Mouse (Mus musculus) liver, postnatal 0 days (tissue): Measurements from ENCODE around the gene Ireb2. TPM values are rescaled to one million over a fixed set of nuclear protein-coding genes. Genes with fewer than 3 reads are reported as not detected.

Experiments
- ATAC-seq: fragments of 200-750 bp; cut with Nextera tagmentation; 2 replicates; pipeline ENCODE4 v1.8.0; 2017; ENCODE audit warnings: mild to moderate bottlenecking, moderate library complexity
- DNase-seq: peaks from one replicate; pipeline ENCODE4 v3.0.0-alpha.2; 2016
- H3K27ac ChIP-seq: fragments of 300-500 bp; sonication (generic); 2 replicates; pipeline ENCODE4 v1.5.1; 2014; ENCODE audit warnings: antibody characterized with exemption, moderate library complexity, mild to moderate bottlenecking, low read depth
- H3K27me3 ChIP-seq: fragments of 300-500 bp; sonication (generic); 2 replicates; pipeline ENCODE4 v1.6.1; 2014; ENCODE audit warnings: low read length, control low read depth, mixed read lengths; ENCODE audit not compliant: insufficient read depth
- H3K36me3 ChIP-seq: fragments of 300-500 bp; sonication (generic); replicated peaks from 2 replicates; pipeline ENCODE4 v1.6.1; 2014; ENCODE audit warnings: mild to moderate bottlenecking, control low read depth, low read length, moderate library complexity, mixed read lengths; ENCODE audit not compliant: insufficient read depth
- H3K4me1 ChIP-seq: fragments of 300-500 bp; sonication (generic); 2 replicates; pipeline ENCODE4 v1.6.1; 2014; ENCODE audit warnings: antibody characterized with exemption, mild to moderate bottlenecking, control low read depth; ENCODE audit not compliant: insufficient read depth
- H3K4me2 ChIP-seq: fragments of 300-500 bp; sonication (generic); 2 replicates; pipeline ENCODE4 v1.6.1; 2014; ENCODE audit warnings: low read depth, mild to moderate bottlenecking, low read length, moderate library complexity, mixed read lengths
- H3K4me3 ChIP-seq: fragments of 300-500 bp; sonication (generic); 2 replicates; pipeline ENCODE4 v1.5.1; 2014; ENCODE audit warnings: low read depth, low read length
- H3K9ac ChIP-seq: fragments of 300-500 bp; sonication (generic); replicated peaks from 2 replicates; pipeline ENCODE4 v1.6.1; 2014; ENCODE audit warnings: mild to moderate bottlenecking, moderate library complexity
- H3K9me3 ChIP-seq: fragments of 300-500 bp; sonication (generic); 2 replicates; pipeline ENCODE4 v1.6.1; 2016; ENCODE audit warnings: mild to moderate bottlenecking, control low read depth, low read length, mixed read lengths
- CTCF ChIP-seq: sonication (generic); IDR thresholded peaks from 2 replicates; pipeline ENCODE4 v1.5.1; 2016; ENCODE audit warnings: antibody characterized with exemption, low read depth
- EP300 ChIP-seq: IDR thresholded peaks from 2 replicates; pipeline ENCODE4 v1.6.1; 2016; ENCODE audit warnings: antibody characterized with exemption, low read depth, mild to moderate bottlenecking
- WGBS: fragments of 180-500 bp; shearing (Covaris S2); extraction: QIAGEN DNeasy Blood & Tissue Kit; methylation state at CpG from one replicate; pipeline ENCODE4 v1.1.7; 2014; ENCODE audit not compliant: insufficient replicate concordance; 5-methylcytosine and 5-hydroxymethylcytosine counted together
- polyA plus RNA-seq: library from polyadenylated mRNA; unstranded; fragments of >200 nt; fragmentation: Nextera tagmentation; extraction: Ambion mirVana; gene quantifications from 2 replicates; pipeline ENCODE4 v1.2.1, GENCODE M21; 2015

Gene Ireb2
- polyA plus RNA-seq, 1 experiment from 2014 or later = 7.5 TPM

- Histone ChIP-seq H3K27ac (no peak overlapping the region), H3K27me3 (no peaks in the 10 kb centered on the region), H3K4me3 (no peak overlapping the region), H3K4me2 (no peak overlapping the region), H3K9me3 (no peaks in the 10 kb centered on the region), H3K36me3 (peaks cover 66% of the 10 kb centered on the region), H3K4me1 (no peaks in the 10 kb centered on the region), H3K9ac (no peak overlapping the region)
- TF ChIP-seq EP300 (no peak), CTCF (peak; percentile 56)
- no peak for DNase-seq
- ATAC-seq = peak; percentile 31; the same call in 1 of the 2 replicates
- WGBS = 80% methylated on average over 3 of the region's 3 CpGs
These were observed 33.5 kb downstream of the Ireb2 start for GRCm38 (mm10) chr9:54897097-54897496.

GRCm38 (mm10) chr9:54909446-54909845 lies 45.9 kb downstream of the Ireb2 start:
- H3K4me2 ChIP-seq = no peak overlapping the region
- no peak overlapping the region for H3K9ac ChIP-seq
- no peak for TF ChIP-seq CTCF
- no peak for TF ChIP-seq EP300
- no peak overlapping the region for H3K4me3 ChIP-seq
- DNase-seq = no peak
- H3K27ac ChIP-seq = no peak overlapping the region
- no peaks in the 10 kb centered on the region for H3K27me3 ChIP-seq
- no peaks in the 10 kb centered on the region for H3K9me3 ChIP-seq
- 78% methylated on average over 5 of the region's 5 CpGs for WGBS
- peaks cover 39% of the 10 kb centered on the region for H3K36me3 ChIP-seq
- no peaks in the 10 kb centered on the region for H3K4me1 ChIP-seq
- ATAC-seq = no peak

GRCm38 (mm10) chr9:54915576-54915975 lies 52.0 kb downstream of the Ireb2 start:
- ATAC-seq = no peak
- DNase-seq = no peak
- Histone ChIP-seq H3K36me3 (peaks cover 4% of the 10 kb centered on the region; the same call in 1 of the 2 replicates), H3K4me1 (peaks cover 6% of the 10 kb centered on the region; the same call in 1 of the 2 replicates), H3K9ac (no peak overlapping the region), H3K4me3 (no peak overlapping the region), H3K4me2 (no peak overlapping the region), H3K27ac (no peak overlapping the region), H3K9me3 (peaks cover 2% of the 10 kb centered on the region; the same call in 1 of the 2 replicates), H3K27me3 (no peaks in the 10 kb centered on the region)
- WGBS = 68% methylated on average over 7 of the region's 7 CpGs
- TF ChIP-seq CTCF = no peak
- TF ChIP-seq EP300 = no peak

- Histone ChIP-seq H3K27me3 (no peaks in the 10 kb centered on the region), H3K9ac (no peak overlapping the region), H3K9me3 (peaks cover 2% of the 10 kb centered on the region; the same call in 1 of the 2 replicates), H3K27ac (no peak overlapping the region), H3K4me2 (0 out of 2 replicates have a peak overlapping the region, but pooled peaks have one; percentile 73), H3K36me3 (peaks cover 4% of the 10 kb centered on the region; the same call in 1 of the 2 replicates), H3K4me1 (peaks cover 6% of the 10 kb centered on the region; the same call in 1 of the 2 replicates), H3K4me3 (no peak overlapping the region)
- ATAC-seq (no peak), DNase-seq (no peak)
- TF ChIP-seq EP300 (no peak), CTCF (no peak)
- 79% methylated on average over 8 of the region's 8 CpGs for WGBS
These were observed 52.8 kb downstream of the Ireb2 start for GRCm38 (mm10) chr9:54916401-54916800.

GRCm38 (mm10) chr9:54917010-54917677 lies 53.6 kb downstream of the Ireb2 start, which contains the start of gene Hykk:
Hykk (plus strand) TSS chr9:54917283.
- ATAC-seq (peak; percentile 95), DNase-seq (peak; percentile 89)
- H3K27me3 ChIP-seq = no peaks in the 10 kb centered on the region
- peaks cover 2% of the 10 kb centered on the region; the same call in 1 of the 2 replicates for H3K9me3 ChIP-seq
- H3K4me3 ChIP-seq = peak within 1 kb of the TSS; percentile 59
- TF ChIP-seq EP300 (no peak), CTCF (no peak)
- 1% methylated on average over 34 of the region's 34 CpGs for WGBS
- peak within 1 kb of the TSS; percentile 73 for H3K4me2 ChIP-seq
- H3K27ac ChIP-seq = peak within 1 kb of the TSS; percentile 95
- H3K4me1 ChIP-seq = peaks cover 6% of the 10 kb centered on the region; the same call in 1 of the 2 replicates
- H3K36me3 ChIP-seq = peaks cover 3% of the 10 kb centered on the region; the same call in 1 of the 2 replicates
- peak within 1 kb of the TSS; percentile 79 for H3K9ac ChIP-seq

- peak overlapping the region; percentile 59 for H3K4me3 ChIP-seq
- DNase-seq (peak; percentile 19), ATAC-seq (peak; percentile 63)
- H3K4me1 ChIP-seq = peaks cover 6% of the 10 kb centered on the region; the same call in 1 of the 2 replicates
- H3K9ac ChIP-seq = no peak overlapping the region; the same call in 1 of the 2 replicates
- H3K36me3 ChIP-seq = peaks cover 8% of the 10 kb centered on the region
- H3K27ac ChIP-seq = peak overlapping the region; percentile 95
- 49% methylated on average over 2 of the region's 2 CpGs for WGBS
- H3K27me3 ChIP-seq = no peaks in the 10 kb centered on the region
- H3K9me3 ChIP-seq = peaks cover 2% of the 10 kb centered on the region; the same call in 1 of the 2 replicates
- TF ChIP-seq EP300 (peak; percentile 76), CTCF (no peak)
- peak overlapping the region; percentile 73 for H3K4me2 ChIP-seq
These were observed 54.6 kb downstream of the Ireb2 start for GRCm38 (mm10) chr9:54918191-54918590.
